Mouse (Mus musculus) gastrocnemius, adult 2 months (tissue): ENCODE measurements around the gene Olfr172. TPM values are rescaled to one million over a fixed set of nuclear protein-coding genes. Genes with fewer than 3 reads are reported as not detected.
A peak's percentile ranks its signal among the peaks of the same experiment; 100 is the strongest.

Experiments used
- DNase-seq: peaks from one replicate; pipeline ENCODE4 v3.0.0; 2022
- H3K27ac ChIP-seq: fragments of 200-600 bp; 2 replicates; pipeline ENCODE4 v1.8.1; 2022; ENCODE audit warnings: mild to moderate bottlenecking
- H3K4me3 ChIP-seq: fragments of 200-600 bp; 2 replicates; pipeline ENCODE4 v1.8.1; 2022; ENCODE audit warnings: mild to moderate bottlenecking, moderate library complexity
- CTCF ChIP-seq: fragments of 200-600 bp; IDR thresholded peaks from 2 replicates; pipeline ENCODE4 v1.8.1; 2022; ENCODE audit warnings: antibody characterized with exemption, mild to moderate bottlenecking, moderate library complexity
- intact Hi-C: fragments of 180-260 bp; cut with DNase I; formaldehyde crosslinking; loops from one replicate; pipeline ENCODE4 v1.15.1; 2025
- microRNA-seq: library from miRNA; unstranded; fragments of <30 nt; microRNA quantifications from one replicate; pipeline ENCODE4 v1.2.0, GENCODE M21; 2021
- total RNA-seq, 2 experiments: library from RNA; stranded (reverse); gene quantifications; 2 replicates each; pipeline ENCODE4 v1.2.3; 2021

The Olfr172 gene
- total RNA-seq, 2 experiments from 2014 or later = not detected

- intact Hi-C loops = no loop called here
- DNase-seq = no peak
- no peak overlapping the region for H3K4me3 ChIP-seq
- H3K27ac ChIP-seq = no peak overlapping the region
- no peak for TF ChIP-seq CTCF
Observed at GRCm38 (mm10) chr16:58715018-58715417, 48.0 kb downstream of the Olfr172 start.

GRCm38 (mm10) chr16:58713128-58713527 lies 49.8 kb downstream of the Olfr172 start:
- Histone ChIP-seq H3K27ac (no peak overlapping the region), H3K4me3 (no peak overlapping the region)
- DNase-seq = no peak
- intact Hi-C loops = no loop called here
- TF ChIP-seq CTCF = no peak

- Histone ChIP-seq H3K4me3 (peak overlapping the region; percentile 17), H3K27ac (no peak overlapping the region)
- no peak for TF ChIP-seq CTCF
- DNase-seq = no peak
- intact Hi-C loops = no loop called here
Observed at GRCm38 (mm10) chr16:58712221-58712620, 50.8 kb downstream of the Olfr172 start.

Small RNAs within 50 kb of the gene (microRNA-seq; reads per million reads assigned to microRNA genes)
- gene Gm27564 = not detected

Other genes starting within 250 kb of the Olfr172 start
- gene St3gal6, start 238.9 kb downstream of the Olfr172 start, total RNA-seq = 100 to 1,000 TPM; 140 to 170 TPM
- gene Gm813, start 146.2 kb downstream of the Olfr172 start, total RNA-seq = not detected
- gene E330017A01Rik, start 124.4 kb downstream of the Olfr172 start, total RNA-seq = not detected
- 10 to 100 TPM; 20.2 to 25.4 TPM for gene Cpox, start 92.9 kb downstream of the Olfr172 start, total RNA-seq
- not detected for gene Gpr15, start 44.1 kb downstream of the Olfr172 start, total RNA-seq
- 10 to 100 TPM; 64.8 to 82.8 TPM for gene Cldnd1, start 35.3 kb downstream of the Olfr172 start, total RNA-seq
- gene Olfr173, start 37.1 kb upstream of the Olfr172 start, total RNA-seq = not detected
- gene Olfr175-ps1, start 63.6 kb upstream of the Olfr172 start, total RNA-seq = not detected
- gene Olfr177, start 111.6 kb upstream of the Olfr172 start, total RNA-seq = not detected
- not detected for gene Olfr178, start 128.9 kb upstream of the Olfr172 start, total RNA-seq
- gene Olfr181, start 165.6 kb upstream of the Olfr172 start, total RNA-seq = not detected
- gene Olfr180, start 166.2 kb upstream of the Olfr172 start, total RNA-seq = not detected
- not detected for gene Olfr183, start 232.2 kb upstream of the Olfr172 start, total RNA-seq